Mouse (Mus musculus) liver, embryonic 14.5 days (tissue): Measurements from ENCODE around the gene Tubgcp4. TPM values are rescaled to one million over a fixed set of nuclear protein-coding genes. Genes with fewer than 3 reads are reported as not detected.

ENCODE experiments used
- ATAC-seq: fragments of 200-750 bp; cut with Nextera tagmentation; 2 replicates; pipeline ENCODE4 v1.8.0; 2017; ENCODE audit warnings: moderate number of reproducible peaks, mild to moderate bottlenecking, moderate library complexity; ENCODE audit not compliant: insufficient read depth
- DNase-seq, 3 experiments: peaks; one replicate each; pipeline ENCODE4 v3.0.0-alpha.2; 2012 to 2013; ENCODE audit warnings: low read depth in 3 of 3, low spot score in 3 of 3
- H3K27ac ChIP-seq: fragments of 300-500 bp; sonication (generic); 2 replicates; pipeline ENCODE4 v1.5.1; 2014; ENCODE audit warnings: moderate library complexity, mild to moderate bottlenecking, control low read depth, inconsistent platforms
- H3K27me3 ChIP-seq: fragments of 300-500 bp; sonication (generic); 2 replicates; pipeline ENCODE4 v1.6.1; 2014; ENCODE audit warnings: mild to moderate bottlenecking, low read length, moderate library complexity; ENCODE audit not compliant: control insufficient read depth, insufficient read depth
- H3K36me3 ChIP-seq: fragments of 300-500 bp; sonication (generic); replicated peaks from 2 replicates; pipeline ENCODE4 v1.6.1; 2014; ENCODE audit warnings: low read depth; ENCODE audit not compliant: control insufficient read depth, insufficient read depth
- H3K4me1 ChIP-seq, 2 experiments: fragments of 200-500 bp in 1 of 2; fragments of 300-500 bp in 1 of 2; sonication (generic) in 1 of 2; replicated peaks; 2 replicates each; pipeline ENCODE4 v1.6.1; 2012 to 2014; ENCODE audit warnings: antibody characterized with exemption in 1 of 2, inconsistent platforms in 1 of 2, low read length in 1 of 2; ENCODE audit not compliant: control insufficient read depth in 2 of 2, insufficient read depth in 2 of 2
- H3K4me2 ChIP-seq: fragments of 300-500 bp; sonication (generic); 2 replicates; pipeline ENCODE4 v1.6.1; 2014; ENCODE audit warnings: low read depth, mild to moderate bottlenecking, control low read depth, moderate library complexity
- H3K4me3 ChIP-seq, 2 experiments: fragments of 200-500 bp in 1 of 2; fragments of 300-500 bp in 1 of 2; sonication (generic) in 1 of 2; 2 replicates each; pipeline ENCODE4 v1.5.1; 2012 to 2014; ENCODE audit warnings: low read depth in 2 of 2, low read length in 2 of 2, mild to moderate bottlenecking in 2 of 2, control low read depth in 1 of 2, inconsistent platforms in 1 of 2, moderate library complexity in 1 of 2; ENCODE audit not compliant: insufficient read depth in 1 of 2
- H3K9ac ChIP-seq: fragments of 300-500 bp; sonication (generic); replicated peaks from 2 replicates; pipeline ENCODE4 v1.6.1; 2014; ENCODE audit warnings: mild to moderate bottlenecking, control low read depth, moderate library complexity
- H3K9me3 ChIP-seq: fragments of 300-500 bp; sonication (generic); 2 replicates; pipeline ENCODE4 v1.6.1; 2016; ENCODE audit warnings: low read length, mixed read lengths; ENCODE audit not compliant: control insufficient read depth
- CTCF ChIP-seq: IDR thresholded peaks from 2 replicates; pipeline ENCODE4 v1.5.1; 2016; ENCODE audit warnings: antibody characterized with exemption, low read depth, control low read depth
- EP300 ChIP-seq: IDR thresholded peaks from 2 replicates; pipeline ENCODE4 v1.6.1; 2016; ENCODE audit warnings: antibody characterized with exemption, low read depth
- WGBS: fragments of 180-500 bp; shearing (Covaris S2); extraction: QIAGEN DNeasy Blood & Tissue Kit; methylation state at CpG from one replicate; pipeline ENCODE4 v1.1.7; 2014; ENCODE audit not compliant: insufficient replicate concordance; 5-methylcytosine and 5-hydroxymethylcytosine counted together
- polyA plus RNA-seq, 2 experiments: library from polyadenylated mRNA; depleted of rRNA in 1 of 2; stranded (reverse) in 1 of 2; unstranded in 1 of 2; fragments of >200 nt; fragmentation: Nextera tagmentation in 1 of 2; extraction: Ambion mirVana in 1 of 2; gene quantifications; 2 replicates each; pipeline versions ENCODE4 v1.2.1 to v1.2.3; 2012 to 2014

The Tubgcp4 gene
- polyA plus RNA-seq, 2 experiments = 15.0 to 20.3 TPM

DNA sequence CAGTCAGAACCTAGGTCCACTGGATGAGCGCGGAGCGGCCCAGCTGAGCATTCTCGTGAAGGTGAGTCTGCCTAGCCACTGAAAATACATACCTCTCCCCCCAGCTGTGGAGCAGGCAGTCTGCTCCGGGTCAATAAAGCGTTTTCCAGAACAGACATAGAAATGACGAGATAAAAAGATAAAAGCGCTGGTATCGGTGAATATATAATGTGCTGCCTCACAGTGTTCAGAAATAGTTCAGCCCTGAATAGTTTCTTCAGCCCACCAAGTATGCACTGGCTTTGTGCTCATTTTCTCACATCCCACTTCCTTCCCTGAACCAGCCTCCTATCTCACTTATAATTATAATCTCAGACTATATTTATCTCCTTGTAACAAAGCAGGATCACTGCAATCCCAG, 25.0 kb downstream of the Tubgcp4 start:
- TF ChIP-seq CTCF = no peak
- DNase-seq (no peak), ATAC-seq (no peak)
- Histone ChIP-seq H3K4me1 (no peaks in the 10 kb centered on the region), H3K9ac (no peak overlapping the region), H3K36me3 (peaks cover 93% of the 10 kb centered on the region), H3K9me3 (no peaks in the 10 kb centered on the region), H3K27ac (no peak overlapping the region), H3K4me2 (no peak overlapping the region), H3K4me3 (no peak overlapping the region), H3K27me3 (no peaks in the 10 kb centered on the region)
- WGBS = 87% methylated on average over 9 of the region's 9 CpGs

- H3K36me3 ChIP-seq = peaks cover 74% of the 10 kb centered on the region
These were observed 33.8 kb downstream of the Tubgcp4 start for GRCm38 (mm10) chr2:121204276-121204675.

GRCm38 (mm10) chr2:121206541-121206940, 36.1 kb downstream of the Tubgcp4 start:
- no peak for TF ChIP-seq EP300
- no peak for TF ChIP-seq CTCF
- H3K27ac ChIP-seq = no peak overlapping the region
- H3K9ac ChIP-seq = no peak overlapping the region
- peaks cover 0 to 4% of the 10 kb centered on the region in 2 experiments; a peak in 1 of 4 replicates for H3K4me1 ChIP-seq
- no peaks in the 10 kb centered on the region for H3K27me3 ChIP-seq
- peaks cover 58% of the 10 kb centered on the region for H3K36me3 ChIP-seq
- H3K4me2 ChIP-seq = no peak overlapping the region
- WGBS = 52% methylated on average over 3 of the region's 3 CpGs
- no peaks in the 10 kb centered on the region for H3K9me3 ChIP-seq
- DNase-seq = peak in 1 of 3 experiments; percentile 11
- no peak overlapping the region for H3K4me3 ChIP-seq
- ATAC-seq = no peak

More at GRCm38 (mm10) chr2:121204276-121204675, 33.8 kb downstream of the Tubgcp4 start:
- Histone ChIP-seq H3K27ac (no peak overlapping the region), H3K9ac (no peak overlapping the region), H3K27me3 (no peaks in the 10 kb centered on the region), H3K4me1 (peaks cover 0 to 4% of the 10 kb centered on the region in 2 experiments; a peak in 1 of 4 replicates), H3K4me3 (no peak overlapping the region), H3K4me2 (no peak overlapping the region), H3K9me3 (no peaks in the 10 kb centered on the region)
- WGBS = 87% methylated on average over 17 of the region's 17 CpGs
- no peak for ATAC-seq
- TF ChIP-seq CTCF = no peak
- no peak for TF ChIP-seq EP300
- DNase-seq = no peak

GRCm38 (mm10) chr2:121214491-121214890, 44.0 kb downstream of the Tubgcp4 start:
- 76% methylated on average over 3 of the region's 3 CpGs for WGBS
- peaks cover 21% of the 10 kb centered on the region for H3K36me3 ChIP-seq
- no peak for TF ChIP-seq CTCF
- TF ChIP-seq EP300 = no peak
- H3K27me3 ChIP-seq = no peaks in the 10 kb centered on the region
- no peaks in the 10 kb centered on the region for H3K9me3 ChIP-seq
- DNase-seq = no peak
- no peak overlapping the region for H3K9ac ChIP-seq
- H3K4me2 ChIP-seq = no peak overlapping the region
- ATAC-seq = no peak
- H3K27ac ChIP-seq = no peak overlapping the region
- no peak overlapping the region for H3K4me3 ChIP-seq
- no peaks in the 10 kb centered on the region for H3K4me1 ChIP-seq

DNA sequence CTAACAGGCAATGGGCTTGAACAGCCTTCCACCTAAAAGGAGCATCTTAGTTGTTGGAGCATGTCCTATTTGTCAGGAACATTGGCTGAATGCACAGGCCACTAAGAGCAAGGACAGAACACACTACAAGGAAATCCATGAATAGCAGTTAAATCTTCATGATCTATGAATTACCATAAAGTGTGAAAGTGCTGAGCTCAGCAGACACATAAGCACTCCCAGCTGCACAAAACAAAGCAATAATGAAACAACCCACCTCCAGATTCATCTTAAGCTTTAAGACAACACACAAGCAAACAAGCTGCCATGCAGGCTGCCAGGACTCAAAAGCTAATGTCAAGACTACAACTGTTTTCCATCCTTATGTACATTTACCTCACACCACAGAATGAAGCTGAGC, 48.7 kb downstream of the Tubgcp4 start:
- no peak overlapping the region for H3K9ac ChIP-seq
- H3K9me3 ChIP-seq = no peaks in the 10 kb centered on the region
- ATAC-seq (no peak), DNase-seq (no peak)
- H3K4me2 ChIP-seq = no peak overlapping the region
- H3K4me3 ChIP-seq = no peak overlapping the region
- H3K4me1 ChIP-seq = no peaks in the 10 kb centered on the region
- no peak overlapping the region for H3K27ac ChIP-seq
- H3K36me3 ChIP-seq = peaks cover 21% of the 10 kb centered on the region
- TF ChIP-seq EP300 = no peak
- TF ChIP-seq CTCF = no peak
- H3K27me3 ChIP-seq = no peaks in the 10 kb centered on the region
